Mouse (Mus musculus) liver, embryonic 14.5 days (tissue): ENCODE measurements at regions not wholly inside any gene's neighbourhood (a gene's known extent, or its start where the extent isn't known, plus 50 kb on each side); places are given as distances from the start of the nearest gene placed in this dataset.
A peak's percentile ranks its signal among the peaks of the same experiment; 100 is the strongest.

Experiments
- CTCF ChIP-seq: IDR thresholded peaks from 2 replicates; pipeline ENCODE4 v1.5.1; 2016; ENCODE audit warnings: antibody characterized with exemption, low read depth, control low read depth
- EP300 ChIP-seq: IDR thresholded peaks from 2 replicates; pipeline ENCODE4 v1.6.1; 2016; ENCODE audit warnings: antibody characterized with exemption, low read depth

- TF ChIP-seq EP300 (no peak), CTCF (peak; percentile 52)
Measured at GRCm38 (mm10) chr6:112207229-112207628, 66.3 kb upstream of the Lmcd1 start.
